Mouse (Mus musculus) lung, postnatal 10 days (tissue): ENCODE measurements at regions not wholly inside any gene's neighbourhood (a gene's known extent, or its start where the extent isn't known, plus 50 kb on each side); places are given as distances from the start of the nearest gene placed in this dataset.

Experiments
- DNase-seq: peaks from one replicate; pipeline ENCODE4 v3.0.0; 2021

GRCm38 (mm10) chr10:125795323-125795722 lies 170.6 kb upstream of the Lrig3 start:
- DNase-seq = no peak

GRCm38 (mm10) chr10:125798678-125799077 lies 167.3 kb upstream of the Lrig3 start:
- no peak for DNase-seq

GRCm38 (mm10) chr10:125800572-125801114 lies 165.3 kb upstream of the Lrig3 start:
- no peak for DNase-seq

GRCm38 (mm10) chr10:125801450-125801849 lies 164.5 kb upstream of the Lrig3 start:
- DNase-seq = no peak

- no peak for DNase-seq
Observed at GRCm38 (mm10) chr10:125802923-125803583, 162.9 kb upstream of the Lrig3 start.

GRCm38 (mm10) chr10:125809763-125810361 lies 156.1 kb upstream of the Lrig3 start:
- DNase-seq = no peak

- no peak for DNase-seq
Observed at GRCm38 (mm10) chr10:125810590-125810989, 155.4 kb upstream of the Lrig3 start.

GRCm38 (mm10) chr10:125814191-125814887 lies 151.6 kb upstream of the Lrig3 start:
- DNase-seq = no peak

- no peak for DNase-seq
Observed at GRCm38 (mm10) chr10:125832134-125832533, 133.8 kb upstream of the Lrig3 start.

- no peak for DNase-seq
Observed at GRCm38 (mm10) chr10:125832764-125833163, 133.2 kb upstream of the Lrig3 start.

GRCm38 (mm10) chr10:125833989-125834388 lies 132.0 kb upstream of the Lrig3 start:
- no peak for DNase-seq

- DNase-seq = no peak
Observed at GRCm38 (mm10) chr10:125838982-125839381, 127.0 kb upstream of the Lrig3 start.

- no peak for DNase-seq
Observed at GRCm38 (mm10) chr10:125839621-125840141, 126.3 kb upstream of the Lrig3 start.

GRCm38 (mm10) chr10:125840388-125840787 lies 125.6 kb upstream of the Lrig3 start:
- DNase-seq = no peak

GRCm38 (mm10) chr10:125844336-125844865 lies 121.6 kb upstream of the Lrig3 start:
- no peak for DNase-seq

- DNase-seq = no peak
Observed at GRCm38 (mm10) chr10:125845014-125845514, 120.9 kb upstream of the Lrig3 start.

GRCm38 (mm10) chr10:125850370-125850769 lies 115.6 kb upstream of the Lrig3 start:
- peak; percentile 62 for DNase-seq

GRCm38 (mm10) chr10:125861734-125862133 lies 104.2 kb upstream of the Lrig3 start:
- no peak for DNase-seq

- DNase-seq = no peak
Observed at GRCm38 (mm10) chr10:125866346-125866745, 99.6 kb upstream of the Lrig3 start.

- DNase-seq = no peak
Observed at GRCm38 (mm10) chr10:125884563-125884962, 81.4 kb upstream of the Lrig3 start.

GRCm38 (mm10) chr10:125885796-125886195 lies 80.2 kb upstream of the Lrig3 start:
- DNase-seq = no peak

- no peak for DNase-seq
Observed at GRCm38 (mm10) chr10:125892122-125892521, 73.8 kb upstream of the Lrig3 start.
